Mouse (Mus musculus): ENCODE data around the gene Prl2c5. TPM values are rescaled to one million over a fixed set of nuclear protein-coding genes. Genes with fewer than 3 reads are reported as not detected.
"Not testable (repeated sequence)": the region's sequence is repeated elsewhere in the genome, so short reads cannot be mapped to it uniquely, and the experiment has no call there.

Gene Prl2c5
- not detected in 2 replicates for polyA plus RNA-seq (2015; fragmentation: Nextera tagmentation; extraction: Ambion mirVana)

DNA sequence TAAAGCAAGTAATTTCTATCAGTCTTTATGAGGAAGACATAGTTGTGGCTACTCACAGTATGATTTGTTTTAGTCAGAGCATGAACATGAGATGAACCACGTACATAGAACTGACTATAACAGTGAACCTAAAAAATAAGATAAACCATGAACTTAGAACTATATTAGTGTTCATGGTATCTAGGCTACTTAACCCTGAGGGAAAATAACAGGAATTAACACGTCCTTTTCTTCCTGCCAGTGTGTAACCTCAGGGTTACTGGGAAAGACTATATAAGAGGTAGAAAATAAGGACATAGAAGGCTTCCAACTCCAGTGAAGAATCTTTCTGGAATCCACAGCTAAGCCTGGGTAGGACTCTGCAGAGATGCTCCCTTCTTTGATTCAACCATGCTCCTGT lies at the start of gene Prl2c5:
TSS of gene Prl2c5 (plus strand) at position 301 of the 400 bp plus-strand sequence.
- 59% methylated on average over 2 of the region's 2 CpGs for WGBS
- not testable (repeated sequence) for H3K36me3 ChIP-seq (ENCODE audit: control insufficient read depth, insufficient read depth, low read length); H3K9me3 ChIP-seq (ENCODE audit: control insufficient read depth, low read length); H3K27ac ChIP-seq (ENCODE audit: low read depth, low read length); ATAC-seq; H3K4me2 ChIP-seq (ENCODE audit: low read length); H3K27me3 ChIP-seq (replicated peaks; ENCODE audit: control insufficient read depth, insufficient read depth, low read length); H3K4me1 ChIP-seq (ENCODE audit: control insufficient read depth, insufficient read depth, low read depth, low read length); H3K4me3 ChIP-seq (ENCODE audit: low read length); H3K9ac ChIP-seq (ENCODE audit: low read depth, low read length)

DNA sequence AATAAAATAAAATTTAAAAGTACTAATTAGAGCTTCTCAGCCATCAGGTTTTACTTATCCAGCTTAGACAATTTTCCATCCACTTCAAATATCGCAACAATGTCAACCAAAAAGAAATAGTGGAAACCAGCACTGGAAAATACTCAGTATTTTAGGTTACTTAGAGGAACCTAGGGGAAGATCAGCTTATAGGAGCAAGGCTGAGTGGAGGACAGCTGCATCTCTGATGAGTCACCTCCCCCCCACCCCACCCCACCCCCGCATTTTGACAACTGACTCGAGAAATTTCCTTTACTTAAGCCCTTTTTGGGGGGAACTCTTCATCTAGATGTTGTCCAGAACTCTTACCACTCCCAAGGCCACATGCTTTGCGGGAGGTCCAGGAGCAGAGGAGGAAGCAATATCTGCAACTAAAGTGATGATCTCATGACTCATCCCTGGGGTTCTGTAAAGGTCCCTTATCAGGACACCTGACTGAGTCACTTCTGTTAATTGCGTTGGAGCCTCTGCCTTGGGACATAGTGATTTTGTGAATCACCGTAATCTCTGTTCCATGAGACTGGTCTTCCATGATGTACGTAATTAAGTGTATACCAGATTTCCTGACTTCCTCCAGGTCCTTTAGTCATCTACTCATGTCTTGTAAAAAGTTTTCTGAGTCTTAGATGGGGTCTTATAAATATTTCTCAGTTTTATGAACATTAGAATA lies 19.6 kb upstream of the Prl2c5 start:
- not testable (repeated sequence) for H3K36me3 ChIP-seq (ENCODE audit: control insufficient read depth, insufficient read depth, low read length); H3K9me3 ChIP-seq (ENCODE audit: control insufficient read depth, low read length); H3K27me3 ChIP-seq (replicated peaks; ENCODE audit: control insufficient read depth, insufficient read depth, low read length); H3K4me3 ChIP-seq (ENCODE audit: low read length); ATAC-seq; H3K4me2 ChIP-seq (ENCODE audit: low read length); H3K9ac ChIP-seq (ENCODE audit: low read depth, low read length); H3K4me1 ChIP-seq (ENCODE audit: control insufficient read depth, insufficient read depth, low read depth, low read length); H3K27ac ChIP-seq (ENCODE audit: low read depth, low read length)
- 70% methylated on average over 4 of the region's 7 CpGs for WGBS

DNA sequence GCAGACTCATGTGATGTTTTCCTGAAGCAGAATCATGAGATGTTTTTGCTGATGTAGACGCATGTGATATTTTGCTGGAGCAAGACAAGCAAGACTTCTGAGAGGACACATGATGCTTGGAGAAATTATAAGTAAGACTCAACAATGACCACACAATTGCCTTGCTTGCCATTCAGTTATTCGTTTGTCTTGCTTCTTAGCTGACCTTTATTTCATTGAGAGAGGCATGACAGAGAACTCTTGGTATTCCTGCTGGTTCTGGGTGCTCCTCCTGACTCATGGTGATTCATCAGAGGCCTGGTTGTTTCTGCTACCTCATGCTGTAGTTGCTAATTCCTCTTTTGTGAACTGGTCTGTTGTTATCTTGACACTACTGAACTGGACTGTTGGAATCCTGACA lies 13.9 kb upstream of the Prl2c5 start:
- H3K27me3 ChIP-seq (replicated peaks; ENCODE audit: control insufficient read depth, insufficient read depth, low read length); H3K27ac ChIP-seq (ENCODE audit: low read depth, low read length); H3K4me2 ChIP-seq (ENCODE audit: low read length); H3K4me3 ChIP-seq (ENCODE audit: low read length); ATAC-seq; H3K9ac ChIP-seq (ENCODE audit: low read depth, low read length); H3K36me3 ChIP-seq (ENCODE audit: control insufficient read depth, insufficient read depth, low read length); H3K9me3 ChIP-seq (ENCODE audit: control insufficient read depth, low read length); H3K4me1 ChIP-seq (ENCODE audit: control insufficient read depth, insufficient read depth, low read depth, low read length): not testable (repeated sequence)
- WGBS = 79% methylated on average over 2 of the region's 2 CpGs

DNA sequence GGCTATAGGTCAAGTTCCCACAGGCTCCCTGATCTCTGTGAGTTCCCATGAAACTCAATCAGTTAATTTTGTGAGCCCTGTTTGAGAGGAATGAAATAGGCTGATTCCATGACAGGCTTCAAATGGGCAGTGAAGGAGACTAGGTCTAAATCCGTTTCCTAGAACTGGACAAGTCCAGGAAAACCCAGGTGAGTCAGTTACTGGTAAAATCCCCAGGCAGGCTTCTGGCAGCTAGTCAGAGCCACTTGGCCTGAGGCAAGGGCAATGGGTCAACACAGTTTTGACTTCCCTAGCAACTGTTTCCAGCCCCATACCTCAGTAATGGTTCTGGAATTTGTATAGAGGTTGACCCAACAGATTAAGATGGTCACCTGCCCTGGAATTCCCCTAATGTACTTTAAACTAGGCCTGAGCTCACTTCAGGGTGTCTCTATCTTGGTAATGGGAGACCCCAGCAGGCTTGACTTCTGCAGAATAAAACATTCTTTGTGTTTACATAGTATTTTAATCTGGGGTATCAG lies 8.8 kb upstream of the Prl2c5 start:
- 85% methylated on average over 1 of the region's 1 CpGs for WGBS
- not testable (repeated sequence) for H3K4me1 ChIP-seq (ENCODE audit: control insufficient read depth, insufficient read depth, low read depth, low read length); H3K9me3 ChIP-seq (ENCODE audit: control insufficient read depth, low read length); H3K9ac ChIP-seq (ENCODE audit: low read depth, low read length); H3K27me3 ChIP-seq (replicated peaks; ENCODE audit: control insufficient read depth, insufficient read depth, low read length); ATAC-seq; H3K27ac ChIP-seq (ENCODE audit: low read depth, low read length); H3K4me2 ChIP-seq (ENCODE audit: low read length); H3K36me3 ChIP-seq (ENCODE audit: control insufficient read depth, insufficient read depth, low read length); H3K4me3 ChIP-seq (ENCODE audit: low read length)

DNA sequence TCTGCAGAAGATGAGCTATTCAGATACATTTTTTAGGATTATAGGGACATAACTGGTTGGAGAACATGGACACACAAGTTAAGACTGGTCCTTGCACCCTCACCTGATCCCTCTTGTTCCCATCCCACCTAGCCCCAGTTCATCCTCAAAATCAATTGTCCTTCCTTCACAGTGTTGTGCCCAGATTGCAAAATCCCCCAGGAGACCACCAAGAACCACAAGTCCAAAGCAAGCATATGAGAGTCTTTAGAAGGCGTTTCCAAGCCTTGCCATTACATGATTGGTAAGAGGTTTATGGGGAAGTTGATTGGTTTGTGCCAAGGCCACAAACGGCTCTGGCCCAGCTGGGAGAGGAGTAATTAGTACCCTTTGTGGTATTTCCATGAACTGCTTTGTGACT lies 6.8 kb upstream of the Prl2c5 start:
- H3K9me3 ChIP-seq (ENCODE audit: control insufficient read depth, low read length); H3K4me1 ChIP-seq (ENCODE audit: control insufficient read depth, insufficient read depth, low read depth, low read length); H3K4me3 ChIP-seq (ENCODE audit: low read length); H3K36me3 ChIP-seq (ENCODE audit: control insufficient read depth, insufficient read depth, low read length); ATAC-seq; H3K27ac ChIP-seq (ENCODE audit: low read depth, low read length); H3K27me3 ChIP-seq (replicated peaks; ENCODE audit: control insufficient read depth, insufficient read depth, low read length); H3K4me2 ChIP-seq (ENCODE audit: low read length); H3K9ac ChIP-seq (ENCODE audit: low read depth, low read length): not testable (repeated sequence)
- 72% methylated on average over 2 of the region's 2 CpGs for WGBS

DNA sequence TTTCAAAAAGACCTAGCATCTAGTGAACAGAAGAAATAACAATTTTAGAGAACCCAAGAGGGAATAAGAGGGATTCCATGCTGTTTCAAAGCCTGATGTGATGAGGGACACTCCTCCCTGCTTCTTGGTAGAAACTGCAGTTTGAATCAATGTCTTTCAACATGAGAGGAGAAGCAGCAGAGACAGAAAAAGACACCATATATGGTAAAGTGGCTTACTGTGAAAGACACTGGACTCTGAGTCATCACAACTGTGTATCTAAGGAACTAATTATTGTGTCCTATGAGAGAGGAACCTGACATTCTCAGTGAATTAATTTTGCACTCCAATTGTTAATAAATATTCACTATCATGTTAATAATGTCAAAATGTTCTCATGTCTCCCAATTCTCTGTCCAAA lies 28.7 kb downstream of the Prl2c5 start:
- H3K9ac ChIP-seq (ENCODE audit: low read depth, low read length); H3K9me3 ChIP-seq (ENCODE audit: control insufficient read depth, low read length); H3K4me3 ChIP-seq (ENCODE audit: low read length); H3K27ac ChIP-seq (ENCODE audit: low read depth, low read length); H3K4me2 ChIP-seq (ENCODE audit: low read length); H3K27me3 ChIP-seq (replicated peaks; ENCODE audit: control insufficient read depth, insufficient read depth, low read length); ATAC-seq; H3K36me3 ChIP-seq (ENCODE audit: control insufficient read depth, insufficient read depth, low read length); H3K4me1 ChIP-seq (ENCODE audit: control insufficient read depth, insufficient read depth, low read depth, low read length): not testable (repeated sequence)

DNA sequence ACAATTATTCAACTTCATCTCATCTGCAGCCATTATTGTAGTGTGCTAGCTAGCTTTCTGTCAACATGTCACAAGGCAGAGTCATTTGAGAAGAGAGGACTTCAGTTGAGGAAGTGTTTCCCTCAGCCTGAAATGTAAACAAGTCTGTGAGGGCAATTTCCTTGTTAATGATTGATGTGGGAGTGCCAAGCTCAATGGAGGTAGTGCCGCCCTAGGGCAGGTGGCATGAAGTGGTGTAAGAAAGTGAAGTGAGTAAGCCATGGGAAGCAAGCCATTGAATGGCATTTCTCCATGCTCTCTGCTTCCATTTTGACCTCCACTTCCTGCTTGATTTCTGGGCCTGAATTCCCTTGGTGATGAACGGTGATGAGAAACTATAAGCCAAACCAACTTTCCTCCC lies 33.8 kb downstream of the Prl2c5 start:
- H3K27ac ChIP-seq (ENCODE audit: low read depth, low read length); ATAC-seq; H3K4me1 ChIP-seq (ENCODE audit: control insufficient read depth, insufficient read depth, low read depth, low read length); H3K4me2 ChIP-seq (ENCODE audit: low read length); H3K4me3 ChIP-seq (ENCODE audit: low read length); H3K27me3 ChIP-seq (replicated peaks; ENCODE audit: control insufficient read depth, insufficient read depth, low read length); H3K9me3 ChIP-seq (ENCODE audit: control insufficient read depth, low read length); H3K9ac ChIP-seq (ENCODE audit: low read depth, low read length); H3K36me3 ChIP-seq (ENCODE audit: control insufficient read depth, insufficient read depth, low read length): not testable (repeated sequence)
- WGBS = 93% methylated on average over 2 of the region's 2 CpGs

DNA sequence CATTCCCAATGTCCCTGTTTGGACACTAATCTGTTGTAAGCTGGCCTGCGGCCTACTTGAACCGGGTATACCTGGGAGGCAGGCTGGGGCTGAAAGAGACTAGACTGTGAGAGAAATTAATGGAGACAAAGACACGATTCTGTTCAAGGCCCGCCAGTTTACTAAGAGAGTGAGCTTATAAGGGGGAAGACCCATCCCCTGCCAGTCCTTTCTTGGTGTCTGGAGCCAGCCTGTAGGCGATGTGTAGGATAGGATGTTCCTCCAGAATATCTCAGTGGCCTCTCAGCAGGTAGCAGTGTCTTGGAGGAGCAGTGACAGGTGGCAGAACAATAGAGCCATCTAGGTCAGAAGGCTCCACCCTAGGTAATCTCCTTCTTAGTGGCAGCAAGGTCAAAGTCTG lies 37.7 kb downstream of the Prl2c5 start:
- ATAC-seq; H3K4me3 ChIP-seq (ENCODE audit: low read length); H3K9ac ChIP-seq (ENCODE audit: low read depth, low read length); H3K9me3 ChIP-seq (ENCODE audit: control insufficient read depth, low read length); H3K27ac ChIP-seq (ENCODE audit: low read depth, low read length); H3K36me3 ChIP-seq (ENCODE audit: control insufficient read depth, insufficient read depth, low read length); H3K27me3 ChIP-seq (replicated peaks; ENCODE audit: control insufficient read depth, insufficient read depth, low read length); H3K4me2 ChIP-seq (ENCODE audit: low read length); H3K4me1 ChIP-seq (ENCODE audit: control insufficient read depth, insufficient read depth, low read depth, low read length): not testable (repeated sequence)
- WGBS = 73% methylated on average over 5 of the region's 5 CpGs

DNA sequence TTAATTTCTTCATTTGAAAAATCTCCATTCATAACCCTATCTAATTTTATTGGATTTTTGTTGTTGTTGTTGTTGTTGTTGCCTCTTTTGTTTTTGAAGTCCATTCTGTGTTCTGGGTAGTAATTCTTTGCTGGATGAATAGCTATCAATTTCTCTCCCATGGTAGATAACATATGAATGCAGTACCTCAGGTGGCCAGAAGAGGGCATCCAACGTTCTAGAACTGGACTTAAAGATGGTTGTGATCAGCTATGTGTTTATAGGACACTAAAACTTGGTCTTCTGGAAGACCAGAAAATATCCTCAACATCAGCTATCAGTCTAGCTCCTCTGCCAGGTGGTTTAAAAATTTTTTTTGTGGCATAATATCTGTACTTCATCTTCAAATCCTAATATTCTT lies 54.9 kb downstream of the Prl2c5 start:
- H3K36me3 ChIP-seq (ENCODE audit: control insufficient read depth, insufficient read depth, low read length); H3K4me1 ChIP-seq (ENCODE audit: control insufficient read depth, insufficient read depth, low read depth, low read length); H3K9me3 ChIP-seq (ENCODE audit: control insufficient read depth, low read length); H3K27ac ChIP-seq (ENCODE audit: low read depth, low read length); H3K9ac ChIP-seq (ENCODE audit: low read depth, low read length); H3K27me3 ChIP-seq (replicated peaks; ENCODE audit: control insufficient read depth, insufficient read depth, low read length); H3K4me3 ChIP-seq (ENCODE audit: low read length); ATAC-seq; H3K4me2 ChIP-seq (ENCODE audit: low read length): not testable (repeated sequence)
- 0% methylated on average over 1 of the region's 1 CpGs for WGBS
